Mouse (Mus musculus) MEL (cell line): ENCODE measurements around the gene Wee1. TPM values are rescaled to one million over a fixed set of nuclear protein-coding genes. Genes with fewer than 3 reads are reported as not detected.

Source experiments
- DNase-seq: peaks from one replicate; pipeline ENCODE4 v3.0.0; 2011; ENCODE audit warnings: low read depth, low spot score
- H3K27ac ChIP-seq: 2 replicates; pipeline ENCODE4 v1.5.1; 2012; ENCODE audit warnings: low read depth, mild to moderate bottlenecking, control low read depth, low read length, moderate library complexity; ENCODE audit not compliant: control insufficient read depth
- H3K27me3 ChIP-seq, 2 experiments: fragments of 150-350 bp in 1 of 2; sonication (generic) in 1 of 2; 2 replicates each; pipeline ENCODE4 v1.6.1; 2012; ENCODE audit warnings: low read length in 2 of 2, mild to moderate bottlenecking in 2 of 2, improper control_type of control experiment in 1 of 2, moderate library complexity in 1 of 2; ENCODE audit not compliant: insufficient read depth in 2 of 2, control insufficient read depth in 1 of 2
- H3K36me3 ChIP-seq, 2 experiments: 2 replicates each; pipeline ENCODE4 v1.6.1; 2012 to 2014; ENCODE audit warnings: low read length in 2 of 2, improper control_type of control experiment in 1 of 2, inconsistent platforms in 1 of 2, mild to moderate bottlenecking in 1 of 2; ENCODE audit not compliant: insufficient read depth in 2 of 2, control insufficient read depth in 1 of 2
- H3K4me1 ChIP-seq, 2 experiments: fragments of 150-350 bp in 1 of 2; sonication (generic) in 1 of 2; 2 replicates each; pipeline ENCODE4 v1.6.1; 2012; ENCODE audit warnings: low read length in 2 of 2, improper control_type of control experiment in 1 of 2, mild to moderate bottlenecking in 1 of 2; ENCODE audit not compliant: insufficient read depth in 2 of 2, control insufficient read depth in 1 of 2
- H3K4me3 ChIP-seq, 2 experiments: fragments of 150-350 bp in 1 of 2; sonication (generic) in 1 of 2; 2 replicates each; pipeline ENCODE4 v1.5.1; 2012; ENCODE audit warnings: low read depth in 2 of 2, low read length in 2 of 2, mild to moderate bottlenecking in 2 of 2, moderate library complexity in 2 of 2, control low read depth in 1 of 2, improper control_type of control experiment in 1 of 2; ENCODE audit not compliant: control insufficient read depth in 1 of 2, insufficient read depth in 1 of 2
- H3K79me2 ChIP-seq: 2 replicates; pipeline ENCODE4 v1.6.1; 2012; ENCODE audit warnings: mild to moderate bottlenecking, low read length, moderate library complexity; ENCODE audit not compliant: control insufficient read depth, poor library complexity, insufficient read depth
- H3K9ac ChIP-seq: 2 replicates; pipeline ENCODE4 v1.6.1; 2012; ENCODE audit warnings: low read depth, mild to moderate bottlenecking, control low read depth, low read length, moderate library complexity; ENCODE audit not compliant: control insufficient read depth, poor library complexity, severe bottlenecking
- H3K9me3 ChIP-seq: fragments of 150-350 bp; sonication (generic); replicated peaks from 2 replicates; pipeline ENCODE4 v1.6.1; 2012; ENCODE audit warnings: mild to moderate bottlenecking, low read length, improper control_type of control experiment, moderate library complexity; ENCODE audit not compliant: insufficient read depth
- CHD1 ChIP-seq: IDR thresholded peaks from 2 replicates; pipeline ENCODE4 v1.6.1; 2012; ENCODE audit warnings: low read depth, mild to moderate bottlenecking, inconsistent platforms, low read length, improper control_type of control experiment
- CHD2 ChIP-seq: IDR thresholded peaks from 2 replicates; pipeline ENCODE4 v1.6.1; 2011; ENCODE audit warnings: low read length, improper control_type of control experiment
- CTCF ChIP-seq, 3 experiments: IDR thresholded peaks in 2 of 3; conservative IDR thresholded peaks in 1 of 3; 2 replicates each; pipeline ENCODE4 v1.5.1; 2011 to 2012; ENCODE audit warnings: low read length in 3 of 3, low read depth in 2 of 3, mild to moderate bottlenecking in 2 of 3, improper control_type of control experiment in 1 of 3, inconsistent platforms in 1 of 3, mixed read lengths in 1 of 3, moderate library complexity in 1 of 3; ENCODE audit not compliant: control insufficient read depth in 1 of 3, insufficient read depth in 1 of 3, poor library complexity in 1 of 3, severe bottlenecking in 1 of 3
- E2F4 ChIP-seq: IDR thresholded peaks from 2 replicates; pipeline ENCODE4 v1.6.1; 2011; ENCODE audit warnings: low read depth, low read length, improper control_type of control experiment, borderline replicate concordance
- ETS1 ChIP-seq: IDR thresholded peaks from 2 replicates; pipeline ENCODE4 v1.6.1; 2012; ENCODE audit warnings: low read depth, mild to moderate bottlenecking, inconsistent platforms, low read length, improper control_type of control experiment, moderate library complexity
- GATA1 ChIP-seq: IDR thresholded peaks from 2 replicates; pipeline ENCODE4 v1.6.1; 2011; ENCODE audit warnings: low read depth, low read length, improper control_type of control experiment
- JUND ChIP-seq: IDR thresholded peaks from 2 replicates; pipeline ENCODE4 v1.6.1; 2011; ENCODE audit warnings: low read depth, mild to moderate bottlenecking, improper control_type of control experiment, low read length
- MAX ChIP-seq: IDR thresholded peaks from 2 replicates; pipeline ENCODE4 v1.6.1; 2011; ENCODE audit warnings: low read length, improper control_type of control experiment
- MEF2A ChIP-seq: IDR thresholded peaks from 2 replicates; pipeline ENCODE4 v1.6.1; 2014; ENCODE audit warnings: low read depth, mild to moderate bottlenecking, inconsistent platforms, low read length, improper control_type of control experiment; ENCODE audit not compliant: poor library complexity, insufficient replicate concordance, severe bottlenecking; ENCODE audit errors: extremely low read depth
- MXI1 ChIP-seq: IDR thresholded peaks from 2 replicates; pipeline ENCODE4 v1.6.1; 2011; ENCODE audit warnings: mild to moderate bottlenecking, low read depth, low read length, improper control_type of control experiment
- MYB ChIP-seq: IDR thresholded peaks from 2 replicates; pipeline ENCODE4 v1.6.1; 2011; ENCODE audit warnings: mild to moderate bottlenecking, low read depth, low read length, improper control_type of control experiment
- NELFE ChIP-seq: IDR thresholded peaks from 2 replicates; pipeline ENCODE4 v1.6.1; 2011; ENCODE audit warnings: low read depth, low read length, improper control_type of control experiment
- POLR2A ChIP-seq, 2 experiments: IDR thresholded peaks; 2 replicates each; pipeline ENCODE4 v1.6.1; 2011 to 2012; ENCODE audit warnings: low read length in 2 of 2, mild to moderate bottlenecking in 2 of 2, control low read depth in 1 of 2, improper control_type of control experiment in 1 of 2, low read depth in 1 of 2, moderate library complexity in 1 of 2; ENCODE audit not compliant: control insufficient read depth in 1 of 2, insufficient read depth in 1 of 2, poor library complexity in 1 of 2
- POLR2AphosphoS2 ChIP-seq: IDR thresholded peaks from 2 replicates; pipeline ENCODE4 v1.6.1; 2011; ENCODE audit warnings: low read length, improper control_type of control experiment
- RAD21 ChIP-seq: IDR thresholded peaks from 2 replicates; pipeline ENCODE4 v1.6.1; 2011; ENCODE audit warnings: mild to moderate bottlenecking, low read depth, low read length, improper control_type of control experiment
- TAL1 ChIP-seq: IDR thresholded peaks from 2 replicates; pipeline ENCODE4 v1.6.1; 2012; ENCODE audit warnings: mild to moderate bottlenecking, inconsistent platforms, low read length, moderate library complexity, mixed read lengths
- UBTF ChIP-seq: IDR thresholded peaks from 2 replicates; pipeline ENCODE4 v1.6.1; 2012; ENCODE audit warnings: low read depth, mild to moderate bottlenecking, inconsistent platforms, low read length, improper control_type of control experiment, moderate library complexity, borderline replicate concordance; ENCODE audit not compliant: insufficient read depth
- USF1 ChIP-seq: IDR thresholded peaks from 2 replicates; pipeline ENCODE4 v1.6.1; 2014; ENCODE audit warnings: low read depth, mild to moderate bottlenecking, inconsistent platforms, low read length, improper control_type of control experiment, moderate library complexity
- USF2 ChIP-seq, 2 experiments: IDR thresholded peaks; 2 replicates each; pipeline ENCODE4 v1.6.1; 2011 to 2012; ENCODE audit warnings: improper control_type of control experiment in 2 of 2, low read length in 2 of 2, borderline replicate concordance in 1 of 2, inconsistent platforms in 1 of 2, low read depth in 1 of 2, mild to moderate bottlenecking in 1 of 2; ENCODE audit not compliant: insufficient read depth in 1 of 2
- ZKSCAN1 ChIP-seq: IDR thresholded peaks from 2 replicates; pipeline ENCODE4 v1.6.1; 2012; ENCODE audit warnings: low read depth, mild to moderate bottlenecking, inconsistent platforms, low read length, improper control_type of control experiment, moderate library complexity
- ZMIZ1 ChIP-seq: IDR thresholded peaks from 2 replicates; pipeline ENCODE4 v1.6.1; 2012; ENCODE audit warnings: low read depth, mild to moderate bottlenecking, inconsistent platforms, low read length, improper control_type of control experiment, moderate library complexity
- polyA plus RNA-seq, 2 experiments: library from polyadenylated mRNA; stranded (reverse) in 1 of 2; unstranded in 1 of 2; fragments of >175 nt in 1 of 2; fragments of >200 nt in 1 of 2; gene quantifications; 2 replicates each; pipeline versions ENCODE4 v1.2.1 to v1.2.4; 2012; ENCODE audit warnings: low replicate concordance in 2 of 2, low read depth in 1 of 2; ENCODE audit not compliant: insufficient read length in 2 of 2, insufficient read depth in 1 of 2, missing spikeins in 1 of 2
- total RNA-seq: library from RNA; depleted of rRNA; stranded (reverse); fragments of 300-350 nt; gene quantifications from 2 replicates; pipeline ENCODE4 v1.2.3, GENCODE M21; 2012

Wee1 gene
- total and polyA plus RNA-seq, 3 experiments, result 9.3 to 23.0 TPM; not detected in 1

- no peak for TF ChIP-seq ZMIZ1
- no peak for TF ChIP-seq NELFE
- no peak for TF ChIP-seq ZKSCAN1
These were observed 11.7 kb upstream of the Wee1 start (continued) for GRCm38 (mm10) chr7:110110061-110110656.

GRCm38 (mm10) chr7:110114699-110115098 lies 7.1 kb upstream of the Wee1 start:
- no peak for DNase-seq
- H3K27ac ChIP-seq, result no peak overlapping the region
- TF ChIP-seq POLR2AphosphoS2, result no peak
- no peak for TF ChIP-seq JUND
- no peak for TF ChIP-seq ETS1
- no peak for TF ChIP-seq MEF2A
- TF ChIP-seq RAD21, result no peak
- no peak for TF ChIP-seq MYB
- TF ChIP-seq UBTF, result no peak
- TF ChIP-seq ZMIZ1, result no peak
- TF ChIP-seq NELFE, result no peak
- no peak for TF ChIP-seq GATA1
- TF ChIP-seq MAX, result no peak
- TF ChIP-seq E2F4, result no peak
- TF ChIP-seq CHD1, result no peak
- no peak for TF ChIP-seq TAL1

GRCm38 (mm10) chr7:110116731-110117291 lies 5.0 kb upstream of the Wee1 start:
- Histone ChIP-seq H3K27me3 (no peaks in the 10 kb centered on the region), H3K27ac (no peak overlapping the region), H3K9ac (no peak overlapping the region), H3K9me3 (no peaks in the 10 kb centered on the region), H3K79me2 (peaks cover 1% of the 10 kb centered on the region; the same call in 1 of the 2 replicates), H3K4me1 (peaks cover 4 to 7% of the 10 kb centered on the region in 2 experiments; a peak in 3 of 4 replicates), H3K36me3 (peaks cover 0 to 8% of the 10 kb centered on the region in 2 experiments; a peak in 2 of 4 replicates), H3K4me3 (no peak overlapping the region)
- TF ChIP-seq CHD2 (no peak), POLR2A (IDR thresholded peaks at IDR 0.05; ENCODE audit: control insufficient read depth in 1 of 2, insufficient read depth in 1 of 2, low read depth in 1 of 2, low read length in 2 of 2, poor library complexity in 1 of 2) (no peak), CTCF (IDR thresholded peaks at IDR 0.05 in 2 of 3, conservative IDR thresholded peaks at IDR 0.05 in 1 of 3; ENCODE audit: control insufficient read depth in 1 of 3, insufficient read depth in 1 of 3, low read depth in 2 of 3, low read length in 3 of 3, poor library complexity in 1 of 3, severe bottlenecking in 1 of 3) (no peak), USF1 (no peak), MXI1 (no peak), USF2 (IDR thresholded peaks at IDR 0.05; ENCODE audit: borderline replicate concordance in 1 of 2, insufficient read depth in 1 of 2, low read depth in 1 of 2, low read length in 2 of 2) (no peak)
- DNase-seq, result peak; percentile 35

More at GRCm38 (mm10) chr7:110114699-110115098, 7.1 kb upstream of the Wee1 start:
- Histone ChIP-seq H3K4me3 (no peak overlapping the region), H3K9ac (no peak overlapping the region), H3K27me3 (no peaks in the 10 kb centered on the region), H3K4me1 (peaks cover 3 to 11% of the 10 kb centered on the region in 2 experiments), H3K9me3 (no peaks in the 10 kb centered on the region), H3K79me2 (no peaks in the 10 kb centered on the region), H3K36me3 (peaks cover 0 to 9% of the 10 kb centered on the region in 2 experiments; a peak in 2 of 4 replicates)
